Mouse (Mus musculus) granulocyte monocyte progenitor cell, adult 5-6 weeks (primary cell): Measurements from ENCODE around the gene Gm10318. TPM values are rescaled to one million over a fixed set of nuclear protein-coding genes. Genes with fewer than 3 reads are reported as not detected.
A peak's percentile ranks its signal among the peaks of the same experiment; 100 is the strongest.

Experiments
- ATAC-seq: replicated peaks from 2 replicates; pipeline ENCODE4 v1.8.0; 2016; ENCODE audit warnings: mild to moderate bottlenecking, moderate TSS enrichment, inconsistent platforms; ENCODE audit not compliant: poor library complexity, severe bottlenecking
- total RNA-seq, 2 experiments: library from RNA; stranded (forward) in 1 of 2; stranded (reverse) in 1 of 2; fragments of 200-712, 200-1000 nt in 1 of 2; fragments of >200 nt in 1 of 2; fragmentation: Nextera tagmentation in 1 of 2; gene quantifications; 2 replicates each; pipeline ENCODE4 v1.2.3; 2014 to 2017

The Gm10318 gene
- total RNA-seq (2014; fragmentation: Nextera tagmentation), result not detected in 2 replicates
- not detected in 2 replicates for total RNA-seq (2017)

- ATAC-seq, result no peak
Observed at GRCm38 (mm10) chr10:77852559-77852958, at the start of gene Gm10318. Gene Gm10318 (plus strand): TSS chr10:77852859.

GRCm38 (mm10) chr10:77804095-77804494 is 48.6 kb upstream of the Gm10318 start:
- no peak for ATAC-seq

- no peak for ATAC-seq
Observed at GRCm38 (mm10) chr10:77811743-77812142, 40.9 kb upstream of the Gm10318 start, which contains the start of gene Gm9507. Gene Gm9507 (minus strand): TSS chr10:77811843.

GRCm38 (mm10) chr10:77814382-77814781 is 38.3 kb upstream of the Gm10318 start, which contains the start of gene Gm2696:
Gene Gm2696 (plus strand): TSS chr10:77814682.
- ATAC-seq, result no peak

- no peak; the same call in 1 of the 2 replicates for ATAC-seq
Observed at GRCm38 (mm10) chr10:77815514-77815913, 37.1 kb upstream of the Gm10318 start.

- no peak for ATAC-seq
Observed at GRCm38 (mm10) chr10:77818523-77818922, 34.1 kb upstream of the Gm10318 start.

- ATAC-seq, result no peak
Observed at GRCm38 (mm10) chr10:77819203-77819602, 33.5 kb upstream of the Gm10318 start.

GRCm38 (mm10) chr10:77826951-77827350 is 25.7 kb upstream of the Gm10318 start, which contains the start of gene Krtap10-4:
Gene Krtap10-4 (minus strand): TSS chr10:77827095.
- ATAC-seq, result no peak

GRCm38 (mm10) chr10:77835647-77836046 is 17.0 kb upstream of the Gm10318 start, which contains the start of gene Krtap10-10:
Gene Krtap10-10 (plus strand): TSS chr10:77835947.
- no peak for ATAC-seq

- ATAC-seq, result no peak
Observed at GRCm38 (mm10) chr10:77839006-77839405, 13.7 kb upstream of the Gm10318 start.

- ATAC-seq, result no peak
Observed at GRCm38 (mm10) chr10:77846503-77846902, 6.2 kb upstream of the Gm10318 start, which contains the start of gene Gm36176. Gene Gm36176 (plus strand): TSS chr10:77846803.

- no peak for ATAC-seq
Observed at GRCm38 (mm10) chr10:77846961-77847360, 5.7 kb upstream of the Gm10318 start.

GRCm38 (mm10) chr10:77847538-77847937 is 5.1 kb upstream of the Gm10318 start:
- no peak for ATAC-seq

- ATAC-seq, result no peak
Observed at GRCm38 (mm10) chr10:77861675-77862074, 9.0 kb downstream of the Gm10318 start, which contains the start of gene Gm3285. Gene Gm3285 (plus strand): TSS chr10:77861975.

GRCm38 (mm10) chr10:77864067-77864761 is 11.6 kb downstream of the Gm10318 start:
- ATAC-seq, result peak; percentile 95

- no peak for ATAC-seq
Observed at GRCm38 (mm10) chr10:77864762-77865143, 12.1 kb downstream of the Gm10318 start.

GRCm38 (mm10) chr10:77867546-77867945 is 14.9 kb downstream of the Gm10318 start:
- ATAC-seq, result no peak

GRCm38 (mm10) chr10:77869651-77870050 is 17.0 kb downstream of the Gm10318 start:
- ATAC-seq, result no peak

GRCm38 (mm10) chr10:77878985-77879384 is 26.3 kb downstream of the Gm10318 start:
- ATAC-seq, result no peak

- peak; percentile 67 for ATAC-seq
Observed at GRCm38 (mm10) chr10:77880305-77880704, 27.6 kb downstream of the Gm10318 start.

GRCm38 (mm10) chr10:77882553-77882952 is 29.9 kb downstream of the Gm10318 start:
- ATAC-seq, result no peak
